Mouse (Mus musculus) bone marrow, adult 2 months (tissue): ENCODE measurements around the gene Ankrd28.

Experiments used
- CTCF ChIP-seq: fragments of 200-500 bp; IDR thresholded peaks from 2 replicates; pipeline ENCODE4 v1.5.1; 2011; ENCODE audit warnings: low read length, control low read depth; ENCODE audit not compliant: control insufficient read depth, insufficient read depth
- POLR2A ChIP-seq: fragments of 200-500 bp; IDR thresholded peaks from 2 replicates; pipeline ENCODE4 v1.6.1; 2011; ENCODE audit warnings: low read depth, mild to moderate bottlenecking, control low read depth, low read length, borderline replicate concordance; ENCODE audit not compliant: control insufficient read depth

GRCm38 (mm10) chr14:31718332-31718731 is 112.1 kb downstream of the Ankrd28 start:
- TF ChIP-seq POLR2A (no peak), CTCF (no peak)
